Mouse (Mus musculus) kidney, adult 2 months (tissue): ENCODE measurements around the gene Fam53a. TPM values are rescaled to one million over a fixed set of nuclear protein-coding genes. Genes with fewer than 3 reads are reported as not detected.
A peak's percentile ranks its signal among the peaks of the same experiment; 100 is the strongest.

Source experiments
- DNase-seq: peaks from one replicate; pipeline ENCODE4 v3.0.0; 2021
- H3K27ac ChIP-seq: fragments of 200-500 bp; 2 replicates; pipeline ENCODE4 v1.5.1; 2012; ENCODE audit warnings: low read depth, low read length, control low read depth, inconsistent platforms; ENCODE audit not compliant: insufficient read depth
- H3K27me3 ChIP-seq: fragments of 200-500 bp; replicated peaks from 2 replicates; pipeline ENCODE4 v1.6.1; 2012; ENCODE audit warnings: mild to moderate bottlenecking, moderate library complexity, low read length, inconsistent platforms; ENCODE audit not compliant: control insufficient read depth, insufficient read depth
- H3K36me3 ChIP-seq: fragments of 200-500 bp; 2 replicates; pipeline ENCODE4 v1.6.1; 2012; ENCODE audit warnings: mild to moderate bottlenecking, moderate library complexity, low read length, inconsistent platforms; ENCODE audit not compliant: control insufficient read depth, insufficient read depth
- H3K4me1 ChIP-seq: fragments of 200-500 bp; 2 replicates; pipeline ENCODE4 v1.6.1; 2011; ENCODE audit warnings: low read length; ENCODE audit not compliant: control insufficient read depth, insufficient read depth
- H3K4me3 ChIP-seq: fragments of 200-500 bp; 2 replicates; pipeline ENCODE4 v1.5.1; 2011; ENCODE audit warnings: mild to moderate bottlenecking, low read depth, low read length, control low read depth; ENCODE audit not compliant: insufficient read depth
- CTCF ChIP-seq: fragments of 200-500 bp; conservative IDR thresholded peaks from 2 replicates; pipeline ENCODE4 v1.5.1; 2011; ENCODE audit warnings: low read depth, mild to moderate bottlenecking, control low read depth, low read length, moderate library complexity, mixed read lengths; ENCODE audit not compliant: insufficient read depth, insufficient read length
- POLR2A ChIP-seq: fragments of 200-500 bp; IDR thresholded peaks from one replicate; pipeline ENCODE4 v1.6.1; 2011; ENCODE audit warnings: low read depth, low read length, control low read depth
- WGBS: fragments of 180-500 bp; shearing (Covaris S2); methylation state at CpG from one replicate; pipeline ENCODE4 v1.1.7; 2018; 5-methylcytosine and 5-hydroxymethylcytosine counted together
- polyA plus RNA-seq: library from polyadenylated mRNA; depleted of rRNA; stranded (reverse); fragments of >200 nt; gene quantifications from 2 replicates; pipeline ENCODE4 v1.2.3, GENCODE M21; 2012; rRNA removed

Fam53a gene
- polyA plus RNA-seq, 1 experiment, result 20.8 TPM

- no peak for TF ChIP-seq POLR2A
- peak; percentile 96 for TF ChIP-seq CTCF
- H3K36me3 ChIP-seq, result no peaks in the 10 kb centered on the region
- H3K4me3 ChIP-seq, result no peak overlapping the region
- DNase-seq, result peak; percentile 70
- WGBS, result 65% methylated on average over 5 of the region's 5 CpGs
- H3K4me1 ChIP-seq, result no peaks in the 10 kb centered on the region
- no peaks in the 10 kb centered on the region for H3K27me3 ChIP-seq
- H3K27ac ChIP-seq, result no peak overlapping the region
Observed at GRCm38 (mm10) chr5:33589221-33589888, 40.1 kb downstream of the Fam53a start.

GRCm38 (mm10) chr5:33588066-33588465 lies 41.4 kb downstream of the Fam53a start:
- DNase-seq, result no peak
- Histone ChIP-seq H3K4me1 (no peaks in the 10 kb centered on the region), H3K36me3 (no peaks in the 10 kb centered on the region), H3K4me3 (no peak overlapping the region), H3K27me3 (no peaks in the 10 kb centered on the region), H3K27ac (no peak overlapping the region)
- TF ChIP-seq CTCF, result no peak
- no peak for TF ChIP-seq POLR2A
- 43% methylated on average over 3 of the region's 3 CpGs for WGBS

GRCm38 (mm10) chr5:33587498-33588058 lies 41.9 kb downstream of the Fam53a start:
- H3K4me3 ChIP-seq, result no peak overlapping the region
- H3K4me1 ChIP-seq, result no peaks in the 10 kb centered on the region
- 37% methylated on average over 18 of the region's 18 CpGs for WGBS
- no peak overlapping the region for H3K27ac ChIP-seq
- TF ChIP-seq POLR2A (no peak), CTCF (no peak)
- no peak for DNase-seq
- no peaks in the 10 kb centered on the region for H3K27me3 ChIP-seq
- no peaks in the 10 kb centered on the region for H3K36me3 ChIP-seq

- H3K36me3 ChIP-seq, result no peaks in the 10 kb centered on the region
- DNase-seq, result no peak
- no peaks in the 10 kb centered on the region for H3K27me3 ChIP-seq
- no peak overlapping the region for H3K27ac ChIP-seq
- no peak for TF ChIP-seq POLR2A
- TF ChIP-seq CTCF, result no peak
- no peaks in the 10 kb centered on the region for H3K4me1 ChIP-seq
- WGBS, result 50% methylated on average over 1 of the region's 1 CpGs
- no peak overlapping the region for H3K4me3 ChIP-seq
Observed at GRCm38 (mm10) chr5:33580336-33580735, 49.1 kb downstream of the Fam53a start.

- Histone ChIP-seq H3K36me3 (no peaks in the 10 kb centered on the region), H3K27me3 (no peaks in the 10 kb centered on the region), H3K4me3 (no peak overlapping the region), H3K27ac (no peak overlapping the region), H3K4me1 (no peaks in the 10 kb centered on the region)
- TF ChIP-seq CTCF, result no peak
- TF ChIP-seq POLR2A, result no peak
- 79% methylated on average over 4 of the region's 4 CpGs for WGBS
- DNase-seq, result no peak
Observed at GRCm38 (mm10) chr5:33574207-33574606, 55.2 kb downstream of the Fam53a start.

- Histone ChIP-seq H3K27ac (no peak overlapping the region), H3K4me1 (no peaks in the 10 kb centered on the region), H3K27me3 (no peaks in the 10 kb centered on the region), H3K36me3 (no peaks in the 10 kb centered on the region), H3K4me3 (no peak overlapping the region)
- no peak for DNase-seq
- 76% methylated on average over 4 of the region's 4 CpGs for WGBS
- TF ChIP-seq CTCF (no peak), POLR2A (no peak)
Observed at GRCm38 (mm10) chr5:33565886-33566285, 63.5 kb downstream of the Fam53a start.

- H3K36me3 ChIP-seq, result no peaks in the 10 kb centered on the region
- H3K4me1 ChIP-seq, result no peaks in the 10 kb centered on the region
- H3K4me3 ChIP-seq, result no peak overlapping the region
- no peak overlapping the region for H3K27ac ChIP-seq
- TF ChIP-seq CTCF (no peak), POLR2A (no peak)
- no peak for DNase-seq
- 61% methylated on average over 14 of the region's 14 CpGs for WGBS
- no peaks in the 10 kb centered on the region for H3K27me3 ChIP-seq
Observed at GRCm38 (mm10) chr5:33556277-33556995, 73.0 kb downstream of the Fam53a start.

Other genes starting within 250 kb of the Fam53a start
- not detected in 2 replicates for gene Nkx1-1, start 195.7 kb downstream of the Fam53a start, polyA plus RNA-seq
- gene Gm9903, start 290 bp upstream of the Fam53a start, polyA plus RNA-seq, result 0.64 and 0.77 TPM in 2 replicates
- 12.7 and 15.7 TPM in 2 replicates for gene Slbp, start 22.9 kb upstream of the Fam53a start, polyA plus RNA-seq
- gene Tacc3, start 28.5 kb upstream of the Fam53a start, polyA plus RNA-seq, result 2.3 and 2.6 TPM in 2 replicates
- gene Tmem129, start 28.8 kb upstream of the Fam53a start, polyA plus RNA-seq, result 47.4 and 51.2 TPM in 2 replicates
- 63.7 and 94.9 TPM in 2 replicates for gene Fgfr3, start 92.0 kb upstream of the Fam53a start, polyA plus RNA-seq
- gene Letm1, start 153.2 kb upstream of the Fam53a start, polyA plus RNA-seq, result 85.1 and 91.6 TPM in 2 replicates
- 6.3 and 6.8 TPM in 2 replicates for gene Nsd2, start 191.1 kb upstream of the Fam53a start, polyA plus RNA-seq